Mouse (Mus musculus) spleen, postnatal 10 days (tissue): ENCODE results near the gene Fbxl15.

ENCODE experiments used
- DNase-seq, 2 experiments: peaks; one replicate each; pipeline ENCODE4 v3.0.0; 2021 to 2022; ENCODE audit warnings: low spot score in 2 of 2

The Fbxl15 gene

GRCm38 (mm10) chr19:46328081-46329030 is at the start of gene Fbxl15:
Gene Fbxl15 (plus strand): TSS chr19:46328184.
- DNase-seq: peak; percentile 92 to 93

DNA sequence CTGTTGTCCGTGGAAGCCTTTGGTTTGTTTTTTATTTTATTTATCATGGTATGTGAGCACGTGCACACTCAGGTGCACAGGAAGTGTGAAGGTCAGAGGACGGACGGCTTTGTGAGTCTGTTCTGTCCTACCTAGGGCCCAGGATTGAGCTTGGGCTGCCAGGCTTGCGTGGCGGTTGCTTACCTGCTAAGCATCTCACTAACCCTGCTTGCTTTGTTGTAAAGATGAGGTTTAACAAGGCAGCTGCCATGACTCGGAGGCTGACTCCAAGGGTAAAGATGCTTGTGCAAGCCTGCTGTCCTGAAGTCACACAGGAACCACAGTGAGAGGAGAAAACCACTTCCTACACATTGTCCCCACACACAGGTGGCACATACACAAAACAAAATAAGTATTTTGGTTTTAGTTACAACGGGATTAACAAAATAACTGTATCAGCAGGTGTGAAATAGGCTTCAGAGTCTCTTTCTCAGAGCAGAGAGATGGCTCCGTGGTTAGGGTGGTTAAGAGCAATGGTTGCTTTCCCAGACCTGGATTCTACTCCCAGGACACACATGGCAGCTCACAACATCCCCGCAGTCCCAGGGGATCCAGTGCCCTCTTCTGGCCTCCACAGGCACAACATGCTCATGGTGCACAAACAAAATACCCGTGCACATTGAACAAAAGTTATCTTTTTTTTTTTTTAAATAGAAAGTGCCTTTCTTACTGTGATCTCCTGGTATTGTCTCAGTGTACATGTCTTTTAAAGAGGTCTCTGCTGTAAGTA is 45.7 kb upstream of the Fbxl15 start:
- no peak for DNase-seq

- DNase-seq: no peak
These were observed 43.3 kb upstream of the Fbxl15 start for GRCm38 (mm10) chr19:46284686-46285085.

DNA sequence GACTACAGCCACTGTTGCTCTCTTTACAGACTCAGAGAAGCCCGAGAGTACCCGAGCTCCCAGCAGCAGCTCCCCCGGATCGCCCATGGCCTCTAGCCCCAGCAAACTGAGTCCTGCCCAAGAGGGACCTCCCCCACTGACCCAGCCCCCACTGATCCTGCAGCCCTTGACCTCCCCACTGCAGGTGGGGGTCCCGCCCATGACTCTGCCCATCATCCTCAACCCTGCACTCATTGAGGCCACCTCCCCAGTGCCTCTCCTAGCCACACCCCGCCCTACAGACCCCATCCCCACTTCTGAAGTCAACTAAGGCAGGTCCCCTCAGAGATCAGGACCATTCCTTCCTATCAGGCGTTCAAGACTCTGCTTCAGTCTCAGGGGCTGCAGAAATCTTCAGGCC is 42.4 kb upstream of the Fbxl15 start:
- no peak for DNase-seq

DNA sequence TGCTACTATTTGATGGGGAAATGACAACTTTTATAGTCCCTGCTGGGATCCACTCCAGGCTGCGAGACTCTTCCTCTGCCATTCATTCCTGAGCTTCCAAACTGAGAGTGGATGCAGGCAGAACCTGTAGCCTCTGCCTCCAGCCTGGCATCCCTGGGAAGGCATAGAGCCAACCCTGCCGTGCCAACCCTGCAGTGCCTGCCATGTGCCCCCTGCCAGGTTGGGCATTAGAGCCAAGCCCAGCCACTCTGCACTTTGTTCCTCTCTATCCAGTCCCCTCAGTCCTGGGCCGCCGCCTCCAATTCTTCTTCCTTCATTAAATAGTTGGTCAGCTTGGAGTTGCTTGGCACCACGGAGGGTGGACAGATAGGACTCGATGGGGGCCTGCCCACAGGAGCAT is 41.9 kb upstream of the Fbxl15 start:
- DNase-seq: no peak

DNA sequence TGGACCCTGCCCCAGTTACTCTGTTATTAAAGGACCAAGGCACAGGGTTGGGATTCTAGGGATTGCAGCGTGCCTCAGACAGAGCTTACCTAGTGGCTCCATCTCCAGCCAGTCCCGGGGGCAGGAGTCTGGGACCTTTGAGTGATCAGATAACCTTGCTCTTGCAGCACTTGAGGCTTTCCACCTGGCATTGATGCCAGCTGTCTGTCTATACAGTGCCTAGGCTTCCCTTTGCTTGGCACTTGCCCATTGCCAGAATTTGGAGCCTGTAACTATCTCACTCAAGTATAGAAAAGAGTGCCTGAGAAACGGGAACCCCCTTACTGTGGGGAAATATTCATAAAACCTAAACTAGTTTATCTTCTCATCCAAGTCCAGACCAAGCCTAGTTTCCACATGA is 41.1 kb upstream of the Fbxl15 start:
- no peak for DNase-seq

DNA sequence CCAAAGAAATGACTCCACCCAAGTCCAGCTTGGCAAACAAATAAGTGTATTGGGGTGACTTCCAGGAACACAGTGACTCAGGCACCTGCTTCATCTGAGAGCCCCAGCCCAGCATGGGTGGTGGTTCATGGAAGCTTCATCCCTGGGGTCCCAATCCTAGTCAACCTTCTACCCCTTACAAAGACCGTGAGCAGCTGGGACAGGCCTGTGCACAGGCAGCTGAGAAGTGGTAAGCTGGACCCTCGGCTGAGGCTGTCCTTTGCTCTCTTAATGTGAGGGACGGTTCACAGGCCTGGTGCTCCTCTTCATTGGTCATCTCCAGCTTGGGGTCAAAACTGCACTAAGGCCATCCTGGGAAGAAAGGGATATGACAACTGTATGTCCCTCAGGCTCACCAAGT is 40.4 kb upstream of the Fbxl15 start:
- no peak for DNase-seq

GRCm38 (mm10) chr19:46290535-46291105 is 37.4 kb upstream of the Fbxl15 start:
- no peak for DNase-seq

GRCm38 (mm10) chr19:46296938-46297337 is 31.0 kb upstream of the Fbxl15 start:
- DNase-seq: no peak

- DNase-seq: peak in 1 of 2 experiments; percentile 9
These were observed 27.5 kb upstream of the Fbxl15 start for GRCm38 (mm10) chr19:46300294-46301045.

DNA sequence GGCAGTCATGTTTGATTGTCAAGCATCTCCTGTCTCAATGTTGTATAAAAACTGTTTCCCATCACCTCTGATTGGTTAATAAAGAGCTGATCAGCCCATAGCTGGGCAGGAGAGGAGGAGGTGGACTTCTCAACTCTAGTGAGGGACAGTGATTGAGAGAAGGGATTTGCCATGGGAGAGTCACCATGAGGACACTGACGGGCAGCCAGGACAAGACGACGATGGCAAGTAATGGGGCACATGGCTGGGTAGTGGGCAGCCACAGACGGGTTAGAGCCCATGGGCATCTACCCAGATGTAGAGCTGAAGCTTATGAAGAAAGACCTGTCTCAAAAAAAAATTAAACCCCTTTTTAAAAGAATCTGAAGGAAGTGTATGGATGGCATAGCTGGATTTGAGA is 25.4 kb upstream of the Fbxl15 start:
- DNase-seq: no peak

- DNase-seq: peak; percentile 4 to 16
These were observed 24.5 kb upstream of the Fbxl15 start for GRCm38 (mm10) chr19:46303251-46304215.

- peak; percentile 90 to 92 for DNase-seq
These were observed 23.7 kb upstream of the Fbxl15 start, which contains the start of gene Nfkb2 for GRCm38 (mm10) chr19:46304216-46304841. Gene Nfkb2 (plus strand): TSS chr19:46304320.

DNA sequence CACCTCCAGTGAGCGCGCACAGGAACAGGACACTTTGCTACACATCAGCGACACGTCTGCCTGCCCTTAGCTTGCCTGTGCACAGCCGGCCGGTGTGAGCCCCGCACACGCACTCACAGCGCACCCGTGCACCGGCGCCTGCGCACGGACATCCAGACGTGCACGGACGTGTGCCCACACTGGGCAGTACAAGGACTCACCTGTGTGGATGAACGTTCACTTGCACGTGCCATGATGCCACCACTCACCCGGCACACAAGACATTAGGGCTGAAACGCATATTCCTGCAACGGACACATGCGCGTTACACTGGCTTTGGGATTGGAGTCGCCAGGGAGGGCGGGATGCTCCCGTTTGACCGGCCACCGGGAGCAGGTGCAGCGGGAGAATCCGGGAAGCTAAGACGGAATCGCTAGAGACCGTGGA is 23.1 kb upstream of the Fbxl15 start:
- DNase-seq: no peak

DNA sequence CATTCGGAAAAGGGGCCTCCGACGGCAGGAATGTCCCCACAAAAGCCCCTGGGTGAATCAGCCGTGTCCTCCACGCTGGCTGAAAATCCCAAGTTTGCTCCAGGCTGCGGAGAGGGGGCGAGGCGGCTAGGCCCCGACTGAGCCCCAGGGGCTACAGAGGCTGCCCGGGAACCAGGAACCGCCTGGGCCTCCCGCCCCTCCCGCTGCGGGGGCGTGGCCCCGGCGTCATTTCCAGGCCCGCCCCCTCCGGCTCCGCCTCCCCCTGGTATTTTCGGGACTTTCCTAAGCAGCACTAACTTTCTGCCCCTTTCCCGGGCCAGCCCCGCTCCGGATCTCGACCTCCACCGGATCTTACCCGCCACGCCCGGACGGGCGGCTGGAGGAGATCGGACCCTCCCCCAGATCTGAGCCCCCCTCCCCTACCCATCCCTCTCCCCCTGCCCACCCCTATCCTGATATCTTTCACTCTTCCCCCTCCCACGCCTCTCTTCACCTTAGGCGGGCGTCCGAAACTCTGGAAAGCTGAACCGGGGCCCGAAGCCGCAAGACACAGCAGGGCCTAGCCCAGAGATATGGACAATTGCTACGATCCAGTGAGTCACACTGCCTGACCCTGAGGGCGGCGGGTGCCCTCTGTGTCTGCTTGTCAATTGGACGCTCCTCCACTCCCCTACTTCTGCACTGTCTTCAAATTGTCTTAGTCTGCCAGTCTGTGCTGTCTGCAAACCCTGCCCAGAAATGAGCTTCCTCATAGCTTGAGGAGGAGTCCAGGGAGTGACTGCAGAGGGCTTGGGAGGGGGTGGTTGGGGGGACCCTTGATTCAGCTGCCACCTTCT is 22.3 kb upstream of the Fbxl15 start:
- peak; percentile 88 to 93 for DNase-seq

GRCm38 (mm10) chr19:46306268-46306610 is 21.7 kb upstream of the Fbxl15 start:
- DNase-seq: peak in 1 of 2 experiments; percentile 21

DNA sequence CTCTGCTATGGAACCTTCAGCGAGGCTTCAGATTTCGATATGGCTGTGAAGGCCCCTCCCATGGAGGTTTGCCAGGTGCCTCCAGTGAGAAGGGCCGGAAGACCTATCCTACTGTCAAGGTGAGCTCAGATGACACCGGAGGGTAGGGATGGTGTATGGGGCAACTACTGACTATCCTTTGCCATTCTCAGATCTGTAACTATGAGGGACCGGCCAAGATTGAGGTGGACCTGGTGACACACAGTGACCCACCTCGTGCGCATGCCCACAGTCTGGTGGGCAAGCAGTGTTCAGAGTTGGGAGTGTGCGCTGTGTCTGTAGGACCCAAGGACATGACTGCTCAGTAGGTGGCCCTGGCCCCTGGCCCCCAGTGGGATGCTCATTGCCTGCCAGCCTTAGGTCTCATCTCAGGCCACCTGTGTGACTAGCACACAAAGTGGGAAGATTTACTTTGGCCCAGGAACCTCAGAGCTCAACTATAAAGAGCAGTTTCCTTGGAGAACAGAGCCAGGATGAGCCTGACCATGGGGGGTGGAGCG is 21.2 kb upstream of the Fbxl15 start:
- peak; percentile 5 to 17 for DNase-seq

- peak in 1 of 2 experiments; percentile 19 for DNase-seq
These were observed 20.2 kb upstream of the Fbxl15 start for GRCm38 (mm10) chr19:46307781-46308180.

- peak; percentile 18 to 25 for DNase-seq
These were observed 19.7 kb upstream of the Fbxl15 start for GRCm38 (mm10) chr19:46308303-46308702.
